Mouse (Mus musculus): ENCODE results near the gene Ube2r2.
A peak's percentile ranks its signal among the peaks of the same experiment; 100 is the strongest.

Ube2r2 gene

DNA sequence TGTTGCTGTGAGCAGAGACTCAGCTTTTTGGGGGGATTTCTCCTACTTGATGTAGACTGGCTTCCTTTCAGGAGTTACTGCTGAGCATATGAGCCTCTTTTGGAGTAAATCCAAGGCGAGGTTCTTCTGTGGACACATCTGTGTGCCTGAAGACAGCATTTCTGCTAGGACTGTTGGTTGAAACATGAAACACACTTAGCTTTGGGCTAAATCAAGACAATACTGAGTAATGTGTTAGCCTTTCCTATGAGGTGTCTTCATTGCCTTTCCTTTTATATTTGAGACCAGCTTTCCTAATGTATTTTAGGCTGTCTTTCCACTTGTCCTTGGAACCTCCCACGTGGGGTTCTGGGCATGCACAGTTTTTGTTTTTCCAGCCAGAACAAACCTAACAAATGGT is 39.1 kb downstream of the Ube2r2 start:
- DNase-seq (ENCODE audit: low read depth, low spot score): no peak

DNA sequence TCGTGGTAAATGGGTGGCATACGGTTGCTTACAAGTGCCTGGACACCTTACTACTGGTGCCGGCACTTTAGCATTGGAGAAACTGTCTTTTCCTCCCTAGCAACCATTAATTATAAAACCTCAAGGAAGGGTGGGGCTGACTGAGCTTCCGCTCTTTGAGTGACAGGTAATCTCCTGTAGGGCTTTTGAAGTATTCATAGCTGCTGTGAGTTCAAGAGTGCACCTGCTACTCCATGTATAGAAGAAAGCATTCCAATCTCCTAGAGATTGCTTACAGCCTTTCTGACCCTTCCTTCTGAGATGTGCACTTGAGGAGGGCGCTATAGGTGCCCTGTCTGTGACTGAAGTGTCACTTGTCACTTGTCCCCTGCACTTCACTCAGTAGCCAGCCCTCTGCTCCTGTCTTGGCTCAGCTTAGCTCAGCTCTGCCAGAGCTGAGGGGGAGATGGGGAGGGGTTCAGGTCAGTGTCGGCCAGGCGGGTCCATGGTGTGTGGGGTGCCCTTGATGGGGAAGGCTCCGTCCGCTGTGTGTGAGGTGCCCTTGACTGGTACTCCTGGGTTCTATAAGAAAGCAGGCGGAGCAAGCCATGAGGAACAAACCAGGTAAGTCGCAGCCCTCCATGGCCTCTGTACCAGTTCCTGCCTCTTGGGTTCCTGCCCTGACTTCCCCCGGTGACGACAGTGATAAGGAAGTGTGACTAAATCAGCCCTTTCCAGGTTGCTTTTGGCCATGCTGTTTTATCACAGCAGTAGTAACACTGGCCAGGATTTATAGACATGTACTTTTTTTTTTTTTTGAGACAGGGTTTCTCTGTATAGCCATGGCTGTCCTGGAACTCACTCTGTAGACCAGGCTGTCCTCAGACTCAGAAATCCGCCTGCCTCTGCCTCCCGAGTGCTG is 44.5 kb downstream of the Ube2r2 start:
- DNase-seq (ENCODE audit: low read depth, low spot score): no peak

DNA sequence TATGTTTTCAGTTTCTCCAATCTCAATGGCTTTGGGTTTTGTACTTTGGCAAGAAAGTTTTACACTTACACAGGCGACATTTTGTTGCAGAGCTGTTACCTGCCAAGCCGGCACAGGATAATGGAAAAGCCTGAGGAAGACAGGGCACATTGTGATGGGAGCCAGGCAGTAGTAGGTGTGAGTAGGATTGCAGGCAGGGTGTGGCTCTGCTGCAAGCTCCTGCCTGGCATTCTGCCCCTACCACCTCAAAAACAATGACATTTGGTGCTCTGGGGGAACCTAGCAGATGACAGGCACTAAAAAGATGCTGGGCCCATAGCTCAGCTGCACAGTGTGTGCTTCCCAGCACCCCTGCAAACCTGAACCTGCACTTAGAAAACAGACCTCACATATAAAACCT is 54.3 kb downstream of the Ube2r2 start:
- no peak for DNase-seq (ENCODE audit: low read depth, low spot score)

DNA sequence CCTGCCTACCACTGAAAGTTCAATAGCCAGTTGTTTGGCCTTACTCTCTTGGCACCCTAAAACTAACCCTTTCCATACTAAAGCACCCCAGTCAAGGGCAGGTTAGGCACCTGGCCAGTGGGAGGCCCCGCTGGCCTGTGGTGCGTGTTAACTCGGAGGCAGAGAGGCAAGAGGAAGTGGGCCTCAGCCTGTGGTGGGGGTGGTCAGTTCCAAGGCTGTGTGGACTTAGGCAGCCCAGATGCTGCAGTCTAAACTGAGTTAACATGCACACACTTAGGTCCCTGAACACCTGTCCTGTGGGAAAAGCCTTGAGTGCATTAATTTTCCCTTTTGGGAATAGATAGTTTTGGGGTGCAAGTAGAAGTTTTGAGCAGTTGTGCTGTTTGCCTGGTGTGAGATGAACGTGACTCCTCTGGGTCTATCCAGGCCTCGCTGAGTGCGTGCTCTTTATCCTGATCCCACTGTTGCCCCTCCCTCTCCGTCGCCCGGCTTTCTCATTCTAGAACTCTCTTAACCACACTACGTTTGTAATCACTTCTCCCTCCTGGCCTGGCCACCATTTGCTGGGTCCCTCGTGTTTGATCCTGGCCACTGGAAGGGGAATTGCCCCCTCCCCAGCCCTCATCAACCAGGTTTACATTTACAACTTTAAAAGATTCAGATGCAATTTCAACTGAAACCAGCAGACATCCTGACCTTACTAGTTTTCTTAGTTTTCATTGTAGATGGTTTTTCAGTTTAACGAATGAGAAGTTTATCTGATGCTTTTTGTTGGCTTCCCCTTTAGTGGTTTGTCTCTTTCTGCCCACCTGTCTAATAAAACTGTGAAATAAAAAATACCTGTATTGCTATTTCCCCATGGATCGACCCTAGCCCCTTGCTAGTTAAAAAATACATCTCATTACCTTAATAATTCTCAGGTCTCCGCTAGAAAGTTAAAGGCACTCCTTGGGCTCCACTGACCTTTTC is 57.3 kb downstream of the Ube2r2 start:
- no peak for DNase-seq (ENCODE audit: low read depth, low spot score)

DNA sequence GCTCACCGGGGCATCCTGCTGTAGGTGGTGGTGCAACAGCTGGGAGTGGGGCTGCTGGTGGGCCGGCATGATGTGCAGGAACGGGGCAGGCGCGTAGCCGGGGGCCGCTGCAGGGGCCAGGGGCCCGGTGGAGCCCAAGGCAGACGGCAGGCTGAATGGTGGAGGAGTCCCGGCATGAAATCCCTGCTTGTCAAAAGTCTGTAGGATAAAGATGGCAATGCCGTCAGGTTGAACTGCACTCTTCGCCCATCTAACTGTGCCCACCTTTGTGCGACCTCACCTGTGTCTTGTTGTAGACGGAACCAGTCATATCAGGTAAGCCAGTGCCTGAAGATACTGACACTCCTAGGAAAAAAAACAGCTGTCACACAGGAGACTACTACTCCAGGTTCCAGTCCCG is 59.8 kb downstream of the Ube2r2 start:
- DNase-seq (ENCODE audit: low read depth, low spot score): no peak

DNA sequence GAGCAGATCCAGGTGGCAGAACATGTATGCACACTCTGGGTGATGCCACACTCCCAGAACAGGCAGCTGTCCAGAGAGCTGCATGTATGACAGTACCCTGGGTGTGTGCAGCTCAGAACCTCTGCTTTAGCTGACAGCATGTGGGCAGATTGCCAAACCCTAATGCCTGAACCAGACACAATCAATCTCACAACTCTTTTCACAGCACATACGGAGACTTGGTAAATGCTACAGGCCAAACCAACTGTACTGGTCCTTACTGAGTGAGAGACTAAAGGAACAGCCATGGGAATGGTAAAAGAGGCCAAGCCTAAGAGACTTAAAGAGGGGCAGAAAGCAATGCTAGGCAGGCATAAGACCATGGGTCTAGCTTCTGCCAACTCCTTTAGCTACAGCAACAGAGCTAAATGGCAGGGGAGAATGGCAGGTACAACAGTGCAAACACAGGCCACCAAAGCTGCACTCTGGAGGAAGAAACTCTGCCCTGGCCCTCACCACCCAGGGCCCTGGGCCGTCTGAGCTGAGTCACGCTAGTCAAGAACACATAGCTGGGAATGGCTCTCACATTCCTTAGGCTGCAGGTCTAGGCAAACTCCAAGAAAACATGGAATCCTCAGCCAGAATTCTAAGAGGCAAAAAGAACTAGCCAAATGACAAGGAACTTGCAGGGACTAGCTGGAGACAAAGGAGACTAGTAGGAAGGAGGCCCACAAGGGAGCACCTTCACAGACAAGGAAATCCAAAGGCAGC is 61.5 kb downstream of the Ube2r2 start:
- DNase-seq (ENCODE audit: low read depth, low spot score): no peak

DNA sequence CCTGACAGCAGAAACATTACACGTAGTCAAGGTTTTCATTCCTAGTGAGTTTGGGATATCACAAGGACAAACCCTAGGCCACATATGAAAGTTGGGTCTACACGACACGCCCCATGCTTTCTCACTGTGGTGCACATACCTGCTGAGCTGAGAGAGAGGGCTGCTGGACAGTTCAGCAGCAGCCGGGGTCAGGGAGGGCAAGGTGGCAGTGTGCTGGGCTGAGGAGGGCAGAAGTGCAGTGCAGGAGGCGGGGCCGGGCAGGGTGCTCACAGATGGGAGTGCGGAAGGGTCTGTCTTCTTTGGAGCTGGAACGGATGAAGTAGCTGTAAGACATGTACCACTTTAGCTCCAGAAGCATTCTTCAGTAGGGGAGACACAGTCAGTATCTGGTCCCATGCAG is 66.6 kb downstream of the Ube2r2 start:
- DNase-seq (ENCODE audit: low read depth, low spot score): no peak

DNA sequence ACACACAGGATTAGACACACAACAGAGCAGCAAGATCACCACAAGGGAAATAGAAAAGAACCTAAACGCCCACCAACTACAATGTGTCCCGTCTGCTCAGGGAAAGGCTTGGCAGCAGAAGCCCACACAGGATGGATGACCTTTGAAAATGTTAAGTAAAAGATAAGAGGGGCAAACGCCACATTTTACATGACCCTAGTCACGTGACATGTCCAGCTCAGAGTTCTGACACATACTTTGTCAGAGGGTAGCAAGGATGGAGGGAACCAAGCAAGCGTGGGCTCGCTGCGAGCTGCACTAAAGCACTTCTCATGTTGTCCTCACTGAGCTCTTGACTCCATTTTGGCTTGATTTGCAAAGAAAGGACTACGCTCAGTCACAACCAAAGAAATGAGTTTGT is 70.2 kb downstream of the Ube2r2 start:
- DNase-seq (ENCODE audit: low read depth, low spot score): no peak

DNA sequence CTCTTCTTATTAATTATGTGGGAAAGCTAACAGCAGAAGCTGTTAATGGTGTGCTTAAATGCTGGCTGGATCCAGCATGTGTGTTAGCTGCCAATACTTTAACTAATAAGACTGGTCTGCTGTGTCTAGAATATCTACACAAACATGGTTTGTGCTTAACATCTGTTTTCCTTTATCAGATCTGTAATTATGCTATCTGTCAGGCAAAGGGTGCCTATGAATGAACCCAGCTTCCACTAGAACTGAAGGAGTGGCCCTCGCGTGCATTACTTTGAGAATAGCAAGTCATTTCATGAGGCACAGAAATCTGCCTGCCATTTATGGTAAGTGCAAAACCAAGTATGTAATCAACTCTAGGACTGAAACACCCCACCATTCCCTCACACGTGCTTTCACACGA is 72.5 kb downstream of the Ube2r2 start:
- DNase-seq (ENCODE audit: low read depth, low spot score): no peak

DNA sequence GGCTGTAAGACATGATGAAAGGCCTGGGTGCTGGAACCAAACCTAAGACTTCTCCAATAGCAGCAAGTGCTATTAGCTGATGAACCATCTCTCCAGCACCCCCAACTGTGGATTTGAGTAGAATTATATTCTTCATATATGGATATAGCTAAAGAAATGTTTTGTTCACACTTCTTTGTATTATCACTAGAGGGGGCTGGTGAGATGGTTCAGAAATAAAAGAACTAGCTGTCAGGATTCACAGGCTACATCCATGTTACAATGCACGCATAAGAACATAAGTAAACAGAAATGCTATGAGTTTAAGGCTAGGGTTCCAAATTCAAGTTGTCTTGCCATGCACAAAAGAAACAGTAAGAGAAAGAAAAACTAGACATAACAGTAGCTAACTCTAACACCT is 89.9 kb downstream of the Ube2r2 start:
- DNase-seq (ENCODE audit: low read depth, low spot score): peak; percentile 32

DNA sequence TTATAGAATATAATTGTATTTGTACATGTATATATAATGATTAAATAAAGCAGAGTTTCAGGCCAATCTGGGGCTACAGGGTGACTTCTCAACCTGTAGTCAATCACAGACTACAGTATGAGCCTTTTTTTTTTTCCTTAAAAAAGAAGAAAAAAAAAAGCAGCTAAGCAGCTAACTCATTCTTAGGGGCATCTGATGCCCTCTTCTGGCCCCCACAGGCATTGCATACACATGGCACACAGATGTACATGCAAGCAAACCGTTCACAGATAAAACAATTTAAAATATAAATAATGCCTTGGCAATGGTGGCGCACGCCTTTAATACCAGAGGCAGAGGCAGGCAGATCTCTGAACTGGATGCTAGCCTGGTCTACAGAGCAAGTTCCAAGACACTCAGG is 90.8 kb downstream of the Ube2r2 start:
- peak; percentile 61 for DNase-seq (ENCODE audit: low read depth, low spot score)

DNA sequence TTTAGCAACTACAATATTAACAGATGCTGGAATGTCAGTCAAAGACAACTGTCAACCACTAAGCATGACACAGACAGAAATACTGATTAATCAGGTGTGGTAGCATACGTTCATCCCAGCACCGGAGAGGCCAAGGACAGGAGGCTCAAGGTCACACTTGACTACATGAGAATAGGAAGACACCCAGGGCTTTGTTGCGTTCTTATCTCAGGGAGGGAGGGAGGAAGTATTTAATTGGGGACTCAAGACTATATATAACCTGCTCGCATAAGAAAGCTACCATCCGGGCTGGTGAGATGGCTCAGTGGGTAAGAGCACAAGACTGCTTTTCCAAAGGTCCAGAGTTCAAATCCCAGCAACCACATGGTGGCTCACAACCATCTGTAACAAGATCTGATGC is 100.1 kb downstream of the Ube2r2 start:
- no peak for DNase-seq (ENCODE audit: low read depth, low spot score)

DNA sequence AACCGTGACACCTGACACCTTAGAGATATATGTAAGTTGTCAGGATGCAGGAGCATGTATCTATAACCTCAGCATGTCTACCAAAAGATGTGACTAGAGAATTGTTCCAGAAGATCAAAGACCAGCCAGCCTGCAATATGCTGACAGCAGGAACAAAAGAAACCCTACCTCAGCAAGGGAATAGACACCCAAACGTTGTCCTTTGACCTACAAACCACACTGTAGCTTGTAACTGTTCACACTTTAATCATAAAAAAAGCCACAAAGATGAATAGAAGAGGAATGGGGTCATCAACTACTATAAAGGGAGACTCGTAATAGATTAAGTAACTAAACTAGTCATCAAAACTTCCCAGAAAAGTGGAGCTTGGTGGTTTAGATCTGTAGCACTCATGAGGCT is 105.4 kb downstream of the Ube2r2 start:
- peak; percentile 62 for DNase-seq (ENCODE audit: low read depth, low spot score)

Data from CD4-positive helper T cell, adult 2 months (primary cell).